Mouse (Mus musculus): Measurements from ENCODE around the gene Gm10645.

The Gm10645 gene

DNA sequence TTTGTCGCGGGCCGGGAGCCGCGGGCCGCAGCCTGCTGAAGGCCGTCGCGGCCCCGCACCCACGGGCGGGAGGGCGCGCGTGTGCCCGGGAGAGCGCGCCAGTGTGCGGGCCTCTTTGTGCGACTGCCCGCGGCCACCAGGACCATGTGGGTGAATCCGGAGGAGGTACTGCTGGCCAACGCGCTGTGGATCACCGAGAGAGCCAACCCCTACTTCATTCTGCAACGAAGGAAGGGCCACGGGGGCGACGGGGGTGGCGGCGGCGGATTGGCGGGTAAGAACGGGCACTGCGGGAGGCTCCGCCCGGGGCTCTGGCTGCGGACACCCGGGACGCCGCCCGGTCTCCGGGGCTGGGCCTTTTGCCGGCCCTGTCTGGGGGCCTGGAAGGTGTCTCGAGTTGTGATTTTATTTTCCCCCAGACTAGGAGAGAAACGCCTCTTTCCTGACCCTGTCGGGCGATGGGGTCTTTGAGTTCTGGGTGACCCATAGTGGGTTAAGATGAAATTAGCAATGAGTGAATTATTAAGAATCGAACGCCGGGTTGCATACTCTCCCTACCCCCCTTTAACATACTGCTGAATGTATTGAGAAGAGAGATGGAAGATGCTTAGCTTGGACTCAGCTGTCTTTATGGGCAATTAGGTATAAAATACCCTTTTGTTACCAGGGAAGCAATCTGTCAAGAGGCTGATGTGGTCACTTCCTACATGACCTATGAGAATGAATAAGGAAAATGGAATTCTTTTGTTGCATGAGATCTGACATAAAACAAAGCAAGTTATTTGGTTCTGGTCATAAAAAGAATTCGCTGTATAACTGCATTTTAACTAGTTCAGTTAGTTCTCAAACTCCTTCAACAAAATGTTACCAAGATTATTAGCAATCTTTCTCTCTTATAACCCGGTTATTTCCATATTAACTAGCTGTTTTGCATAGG lies at the start of gene Gm10645:
Gm10645 (minus strand) TSS at position 240 of the 937 bp plus-strand sequence.
- DNase-seq (ENCODE audit: low spot score), result peak; percentile 72

DNA sequence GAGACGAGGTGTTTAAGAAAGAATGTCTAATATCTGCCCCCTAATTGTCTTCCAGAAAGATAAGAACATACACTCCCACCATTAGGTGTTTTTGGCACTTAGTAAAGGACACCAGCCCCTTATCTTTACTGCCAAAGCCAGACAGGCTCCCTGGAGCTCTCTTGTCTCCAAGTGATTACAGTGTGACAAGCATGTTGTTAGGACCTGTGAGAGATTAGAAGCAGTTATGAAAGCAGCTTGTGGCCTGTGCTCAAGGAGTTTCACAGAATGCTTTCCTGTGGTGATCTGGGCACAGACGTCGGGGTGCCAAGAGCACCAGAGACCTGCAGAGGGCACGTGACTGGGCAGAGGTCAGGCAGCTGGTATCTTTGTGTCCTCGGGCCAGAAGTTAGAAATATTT lies 49.1 kb upstream of the Gm10645 start:
- DNase-seq (ENCODE audit: low spot score), result no peak

DNA sequence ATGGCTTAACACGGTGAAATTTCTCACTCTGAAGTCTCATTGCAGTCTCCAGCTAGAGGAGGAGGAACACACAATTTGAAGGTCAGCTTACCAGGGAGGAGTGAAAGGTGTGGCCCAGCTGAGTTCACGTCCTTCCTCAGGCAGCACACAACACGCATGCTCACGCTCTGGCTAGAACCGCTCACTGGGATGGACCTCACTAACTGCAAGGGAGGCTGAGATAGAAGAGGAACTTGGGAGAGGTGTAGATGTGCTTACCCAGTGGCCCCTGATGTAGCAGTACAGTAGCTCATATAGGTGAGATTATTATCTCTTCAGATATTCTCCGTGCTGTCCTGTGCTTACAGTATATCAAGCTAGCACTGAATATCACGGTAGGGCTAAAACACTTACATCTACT lies 44.7 kb upstream of the Gm10645 start:
- DNase-seq (ENCODE audit: low spot score), result no peak

DNA sequence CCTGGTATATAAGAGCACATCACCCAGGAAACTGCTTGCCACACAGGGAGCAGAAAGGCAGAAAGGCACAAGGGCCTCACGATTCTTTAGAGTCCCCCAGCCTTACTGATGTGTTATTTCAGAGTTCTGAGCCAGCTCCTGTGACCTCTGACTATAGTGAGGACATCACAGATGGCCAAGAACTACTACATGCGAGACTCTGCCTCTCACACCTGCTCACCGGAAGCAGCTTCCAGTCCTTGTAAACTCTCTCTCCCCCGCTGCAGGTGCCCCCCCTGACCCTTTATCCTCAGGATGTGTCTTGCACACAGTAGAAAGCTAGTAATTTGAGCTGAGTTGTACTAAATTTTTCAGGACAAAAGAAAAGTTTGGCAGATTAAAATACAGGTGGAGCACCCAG lies 43.6 kb upstream of the Gm10645 start:
- DNase-seq (ENCODE audit: low spot score), result no peak

DNA sequence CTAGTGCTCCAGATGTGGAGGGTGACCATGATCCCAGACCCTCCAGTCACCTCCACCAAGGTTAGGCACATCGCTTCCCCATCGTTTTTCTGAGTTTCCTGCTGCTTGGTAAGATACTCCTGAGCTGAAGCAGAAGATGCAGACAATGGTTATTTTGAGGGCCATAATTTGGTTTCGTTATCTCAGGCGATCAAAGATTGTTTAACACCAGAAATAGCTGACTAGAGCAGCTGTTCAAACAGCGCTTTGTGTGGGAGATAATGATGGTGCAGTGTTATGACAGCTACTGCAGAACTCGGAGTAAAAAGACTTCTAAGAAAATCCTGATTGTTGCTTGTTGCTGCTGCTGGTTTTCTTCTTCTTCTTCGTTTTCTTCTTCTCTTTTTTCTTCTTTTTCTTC lies 39.9 kb upstream of the Gm10645 start:
- DNase-seq (ENCODE audit: low spot score), result no peak

DNA sequence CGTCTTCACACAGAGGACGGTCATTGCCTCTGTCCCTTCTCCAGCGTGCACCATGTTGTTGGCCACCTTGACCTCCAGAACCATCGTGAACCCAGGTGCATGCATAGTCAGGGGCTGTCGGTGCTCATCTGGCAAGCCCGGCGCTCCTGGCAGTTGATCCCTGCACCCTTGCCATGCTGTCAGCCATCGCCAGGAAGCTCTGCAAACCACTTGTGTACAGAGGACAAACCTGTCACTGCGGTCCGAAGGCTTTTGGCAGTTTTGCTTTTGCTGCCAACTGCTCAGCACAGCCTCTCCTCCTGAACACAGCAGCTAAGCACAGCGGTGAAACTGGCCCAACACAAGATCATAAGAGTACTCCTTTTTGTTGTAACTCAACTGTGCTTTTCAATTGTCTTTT lies 37.0 kb upstream of the Gm10645 start:
- DNase-seq (ENCODE audit: low spot score), result no peak

DNA sequence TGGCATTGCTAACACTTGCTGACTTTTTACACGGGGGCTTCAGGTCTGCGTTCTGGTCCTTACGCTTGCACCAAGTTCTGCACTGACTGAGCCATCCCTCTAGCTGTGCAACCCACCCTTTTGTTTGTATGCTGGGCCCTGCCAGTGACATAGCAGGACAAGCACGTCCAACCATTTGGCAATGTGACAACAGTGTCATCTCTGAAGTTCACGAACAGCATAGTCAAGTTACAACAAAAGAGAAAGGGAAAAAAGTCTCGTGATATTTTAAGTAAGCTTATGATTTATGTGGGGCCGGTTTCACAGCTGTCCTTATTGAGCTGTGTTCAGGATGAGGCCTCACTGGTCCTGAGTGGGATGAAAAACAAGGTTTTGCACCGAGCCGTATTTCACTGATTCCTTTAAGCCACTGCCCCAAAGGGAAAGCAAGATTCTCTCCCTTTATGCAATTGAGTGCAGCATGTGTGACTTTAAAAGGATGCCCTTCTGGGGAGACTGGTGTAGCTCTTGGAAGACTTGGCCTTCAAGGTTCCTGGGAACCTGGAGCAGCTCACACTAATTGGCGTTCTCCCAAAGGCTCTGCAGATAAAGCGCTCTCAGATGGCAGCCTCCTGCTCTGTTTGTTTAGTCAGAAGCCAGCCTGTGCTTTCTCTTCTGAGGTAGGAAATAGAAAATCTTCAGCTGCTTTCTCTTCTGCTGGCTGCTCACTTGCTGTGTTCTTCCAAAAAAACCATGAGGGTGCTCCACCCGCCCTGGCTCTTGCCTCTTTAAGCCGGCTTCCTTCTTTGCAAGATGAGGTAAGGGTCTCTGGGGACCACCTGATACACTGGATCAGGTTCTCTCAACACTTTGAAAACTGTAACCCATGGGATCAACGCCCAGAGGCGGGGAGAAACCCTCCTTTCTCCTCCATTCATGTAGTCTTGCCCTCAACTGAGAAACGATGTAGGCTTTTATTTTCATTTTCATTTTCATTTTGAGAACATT lies 34.5 kb upstream of the Gm10645 start:
- peak; percentile 55 for DNase-seq (ENCODE audit: low spot score)

DNA sequence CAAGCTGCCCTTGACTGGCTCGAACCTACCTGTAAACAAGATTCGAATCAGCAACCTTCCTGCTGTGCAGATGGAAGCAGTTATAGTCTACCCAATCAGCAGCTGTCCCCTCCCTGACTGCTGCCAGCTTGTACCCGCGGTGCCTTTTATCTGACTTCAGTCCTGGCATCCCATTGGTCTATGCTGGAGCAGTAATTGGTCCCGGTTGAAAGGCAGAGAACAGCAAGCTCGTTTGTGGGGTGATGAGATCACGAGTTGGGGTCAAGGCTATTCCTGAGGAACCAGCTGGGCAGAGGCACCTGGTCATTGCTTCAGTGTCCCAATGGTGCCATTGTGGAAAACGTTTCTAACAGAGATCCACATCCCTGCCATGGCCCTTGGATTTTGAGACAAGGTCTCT lies 33.7 kb upstream of the Gm10645 start:
- DNase-seq (ENCODE audit: low spot score), result no peak

DNA sequence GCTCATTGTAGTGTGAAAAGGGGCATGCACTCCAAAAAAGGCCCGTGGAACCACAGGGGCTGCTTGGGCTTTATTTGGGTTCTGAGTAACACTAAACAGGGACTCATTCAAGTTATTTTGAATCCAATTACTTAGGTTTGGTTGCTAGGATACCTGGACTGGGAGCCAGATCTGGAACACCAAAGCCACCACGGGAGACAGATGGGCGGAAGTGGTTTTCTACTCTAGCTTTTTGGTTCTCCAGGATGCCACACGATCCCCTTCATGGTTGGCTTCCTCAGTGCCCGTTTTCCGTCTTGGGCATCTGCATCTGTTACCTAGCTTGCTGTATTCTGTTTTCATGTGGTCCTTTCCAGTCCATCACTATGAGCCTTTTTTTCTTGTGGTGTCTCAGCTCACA lies 30.1 kb upstream of the Gm10645 start:
- no peak for DNase-seq (ENCODE audit: low spot score)

DNA sequence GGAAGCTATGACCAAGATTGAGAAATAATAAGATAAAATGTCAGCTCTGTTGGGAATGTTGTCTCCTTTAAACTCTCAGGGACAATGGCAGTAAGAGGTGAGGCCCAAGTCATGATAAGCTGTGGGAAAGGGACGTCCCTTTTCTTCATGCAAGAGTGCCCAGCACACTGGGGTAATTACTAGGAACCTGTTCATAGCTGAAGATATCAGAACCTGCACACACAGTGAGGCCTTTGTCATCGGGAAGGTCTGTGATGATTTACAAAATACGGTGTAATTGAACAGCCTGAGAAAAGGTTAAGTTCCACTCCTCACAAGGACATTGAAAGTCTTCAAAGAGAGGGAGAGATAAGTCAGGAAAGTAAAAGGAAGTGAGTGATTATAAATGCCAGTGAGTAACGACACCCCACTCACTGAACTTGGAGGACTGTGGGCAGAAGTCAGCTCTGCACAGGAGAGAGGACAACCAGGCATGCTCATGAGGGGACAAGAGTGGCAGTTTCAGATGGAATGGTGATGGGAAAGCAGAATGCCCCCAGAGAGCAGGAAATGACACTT lies 23.6 kb upstream of the Gm10645 start:
- no peak for DNase-seq (ENCODE audit: low spot score)

DNA sequence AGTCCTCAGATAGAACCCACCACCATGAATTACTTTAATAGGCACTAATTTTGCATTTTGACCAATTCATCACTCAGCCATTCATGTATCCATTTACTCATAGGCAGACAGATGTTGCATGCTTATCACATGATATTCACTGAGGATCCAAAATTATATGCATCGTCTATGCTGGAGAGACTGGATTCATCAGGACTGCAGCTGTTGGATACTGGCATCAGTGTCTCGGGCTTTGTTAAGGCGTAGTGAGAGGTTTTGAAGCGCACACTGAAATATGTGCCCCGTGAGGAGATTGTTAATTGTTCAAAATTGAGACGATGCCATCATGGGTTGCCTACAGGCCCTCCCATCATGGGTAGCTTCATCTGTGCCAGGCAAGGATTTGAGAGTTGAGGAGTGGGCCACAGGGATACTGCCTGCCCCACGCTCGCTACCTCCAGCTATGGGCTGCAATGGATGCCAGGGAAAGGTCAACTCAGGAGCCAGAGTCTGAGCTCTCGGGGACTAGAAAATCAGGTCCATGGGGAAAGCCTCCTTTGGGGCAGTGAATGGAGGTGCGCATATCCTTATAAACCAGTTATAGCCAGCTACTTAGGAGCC lies 21.5 kb upstream of the Gm10645 start:
- DNase-seq (ENCODE audit: low spot score), result no peak

DNA sequence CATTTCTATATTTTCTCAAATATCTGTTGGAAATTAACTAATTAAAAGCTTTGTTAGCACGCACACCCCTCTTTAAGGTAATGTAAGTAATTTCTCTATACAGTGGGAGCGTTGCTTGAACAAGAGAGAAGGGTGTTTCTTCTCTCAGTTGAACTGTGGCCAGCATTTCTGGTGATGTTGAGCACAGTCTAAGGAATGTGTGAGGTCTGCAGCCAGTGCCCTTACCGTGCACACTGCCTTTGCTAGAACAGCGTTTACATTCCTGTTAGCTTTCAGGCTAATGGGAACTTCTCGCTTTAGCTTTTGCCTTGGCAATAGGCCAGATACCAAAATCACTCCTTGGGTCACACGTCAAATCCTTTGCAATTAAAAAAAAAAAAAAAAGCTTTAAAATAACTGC lies 20.4 kb upstream of the Gm10645 start:
- DNase-seq (ENCODE audit: low spot score), result no peak

DNA sequence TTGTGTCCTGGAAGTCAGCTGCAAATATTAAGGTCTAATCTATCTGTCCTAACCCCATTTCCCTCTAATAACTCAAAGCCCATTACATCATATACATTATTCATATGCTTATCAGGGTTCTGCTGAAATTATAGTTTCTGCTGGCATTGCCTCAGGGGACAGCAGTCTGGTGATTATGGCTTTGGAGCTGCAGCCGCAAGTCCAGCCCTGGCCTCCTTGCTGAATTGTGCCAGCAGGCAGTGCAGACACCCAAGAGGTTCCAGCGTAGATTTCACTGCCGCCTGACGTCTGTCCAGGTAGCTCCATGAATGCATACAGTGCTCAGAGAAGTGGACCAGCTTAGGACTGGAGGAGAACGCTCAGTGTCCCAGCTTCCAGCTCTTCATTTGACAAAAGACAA lies 16.8 kb upstream of the Gm10645 start:
- no peak for DNase-seq (ENCODE audit: low spot score)

DNA sequence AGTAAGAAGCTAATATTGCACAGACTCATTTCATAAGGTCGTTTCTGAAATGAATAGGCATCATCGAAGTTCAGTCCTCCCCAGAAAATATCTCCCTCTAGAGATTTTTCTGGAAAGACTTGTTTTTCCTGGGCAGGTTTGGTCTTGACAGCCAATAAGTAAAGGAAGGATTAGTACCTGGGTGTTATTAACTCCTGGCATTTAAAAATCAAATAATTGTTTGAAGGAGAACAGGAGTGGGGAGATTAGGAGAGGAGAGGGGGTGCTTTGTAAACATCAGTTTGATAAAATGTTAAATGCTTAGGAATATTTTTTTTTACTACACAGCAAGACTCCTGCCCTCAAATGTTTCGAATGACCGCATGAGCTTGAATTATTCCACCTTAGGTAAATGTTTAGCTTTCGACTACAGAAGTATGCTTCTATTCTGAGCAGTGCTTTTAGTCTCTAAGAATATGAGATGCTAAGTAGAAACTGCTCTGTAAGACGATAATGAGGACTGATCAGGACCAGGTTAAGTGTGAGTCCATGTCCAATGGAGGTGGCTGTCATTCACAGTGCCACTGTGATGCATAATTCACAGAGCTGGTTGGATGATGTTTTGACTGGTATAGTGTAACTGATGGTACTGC lies 16.0 kb upstream of the Gm10645 start:
- DNase-seq (ENCODE audit: low spot score), result no peak

DNA sequence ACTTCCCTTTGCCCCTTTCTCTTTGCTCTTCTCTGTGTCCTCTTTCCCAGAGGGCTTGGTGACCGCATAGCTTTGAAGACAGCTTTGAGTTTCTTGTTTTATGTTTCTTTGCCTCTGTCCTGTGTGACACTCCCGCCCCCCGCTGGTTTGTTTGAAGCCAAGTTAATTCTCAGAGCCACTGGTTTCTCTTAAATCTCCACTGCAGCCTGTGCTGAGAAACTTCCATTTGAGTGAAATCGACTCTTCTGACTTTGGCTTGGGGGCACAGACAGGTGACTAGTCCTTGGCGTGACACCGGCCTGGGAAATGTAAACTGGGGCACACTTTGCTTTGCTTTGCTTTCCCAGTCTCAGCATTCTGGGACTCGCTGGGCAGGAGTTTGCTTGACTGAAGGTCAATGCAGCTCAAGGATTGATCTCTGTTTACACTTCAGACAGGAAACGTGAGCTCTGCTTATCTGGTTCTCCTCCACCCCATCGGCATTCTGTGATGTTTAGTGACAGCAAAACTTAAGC lies 12.3 kb upstream of the Gm10645 start:
- no peak for DNase-seq (ENCODE audit: low spot score)

DNA sequence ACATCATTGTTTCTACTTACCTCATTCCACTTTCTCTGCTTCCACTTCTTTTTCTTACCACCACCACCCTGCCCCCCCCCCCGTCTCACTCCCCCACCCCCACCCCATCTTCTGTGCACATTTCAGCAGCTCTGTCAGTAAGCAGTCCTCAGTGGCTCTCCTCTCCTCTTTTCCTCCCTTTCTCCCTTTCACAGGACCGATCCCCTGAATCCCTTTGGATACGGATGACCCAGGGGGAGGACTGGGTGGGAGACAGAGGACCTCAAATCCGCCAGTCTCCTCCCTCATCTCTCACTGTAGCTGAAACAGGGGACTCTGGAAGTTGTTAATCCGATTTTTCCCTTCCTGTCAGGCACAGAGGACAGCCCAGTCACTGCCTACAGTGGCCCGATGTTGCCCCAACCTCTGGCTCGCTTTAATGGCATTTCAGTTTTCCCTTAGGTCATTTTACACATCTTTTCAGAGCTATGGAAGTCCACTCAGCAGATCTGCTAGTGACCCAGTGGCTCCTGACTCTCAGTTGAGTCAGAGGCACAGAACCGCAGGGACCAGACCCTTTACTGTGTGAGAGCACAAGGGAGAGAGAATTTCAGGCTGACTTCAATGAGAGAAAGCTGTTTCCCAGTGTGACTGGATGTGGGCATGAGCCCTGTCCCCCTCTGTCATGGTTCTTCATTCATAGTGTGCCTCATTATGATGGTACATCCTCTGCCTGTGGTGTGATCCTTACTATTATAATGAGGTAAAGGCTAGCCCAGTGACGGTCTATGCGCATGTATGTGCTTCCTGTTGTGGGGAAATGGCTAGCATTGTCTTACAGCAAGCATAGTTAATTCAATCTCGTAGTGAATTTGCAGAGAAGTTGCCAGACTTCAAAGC lies 11.6 kb upstream of the Gm10645 start:
- DNase-seq (ENCODE audit: low spot score), result no peak

DNA sequence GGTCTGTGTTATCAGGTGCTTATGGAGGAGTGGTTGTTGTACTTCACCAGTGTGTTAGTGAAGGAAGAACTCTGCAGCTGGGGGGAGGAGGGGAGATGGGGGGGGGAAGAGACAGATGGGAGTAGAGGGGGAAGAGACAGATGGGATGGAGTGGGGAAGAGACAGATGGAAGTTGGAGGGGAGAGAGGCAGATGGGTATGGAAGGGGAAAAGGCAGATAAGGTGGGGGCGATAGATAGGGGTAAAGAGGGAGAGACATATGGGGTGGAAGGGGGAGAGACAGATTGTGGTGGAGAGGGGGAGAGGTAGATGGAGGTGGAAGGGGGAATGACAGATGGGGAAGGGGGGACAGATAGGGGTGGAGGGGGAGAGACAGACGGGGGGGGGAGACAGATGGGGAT lies 10.8 kb upstream of the Gm10645 start:
- no peak for DNase-seq (ENCODE audit: low spot score)

DNA sequence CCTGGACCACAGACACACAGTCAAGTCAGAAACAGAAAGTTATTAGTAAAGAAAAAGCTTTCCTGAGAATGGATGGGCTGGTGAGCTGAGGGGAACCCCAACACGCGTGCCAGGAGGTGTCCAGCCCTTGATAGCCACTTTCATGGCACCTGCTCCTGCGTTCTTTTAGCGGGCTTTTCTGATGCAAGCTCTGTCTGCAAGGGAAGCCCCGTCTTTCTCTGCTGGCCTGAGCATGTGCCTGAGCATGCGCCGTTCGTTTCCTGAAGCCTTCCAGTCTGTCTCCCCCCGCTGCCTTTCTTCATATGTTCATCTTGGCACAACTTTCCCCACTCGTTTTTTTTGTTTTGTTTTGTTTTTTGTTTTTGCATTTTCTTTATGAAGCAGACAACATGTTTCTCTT lies 9.7 kb upstream of the Gm10645 start:
- no peak for DNase-seq (ENCODE audit: low spot score)

DNA sequence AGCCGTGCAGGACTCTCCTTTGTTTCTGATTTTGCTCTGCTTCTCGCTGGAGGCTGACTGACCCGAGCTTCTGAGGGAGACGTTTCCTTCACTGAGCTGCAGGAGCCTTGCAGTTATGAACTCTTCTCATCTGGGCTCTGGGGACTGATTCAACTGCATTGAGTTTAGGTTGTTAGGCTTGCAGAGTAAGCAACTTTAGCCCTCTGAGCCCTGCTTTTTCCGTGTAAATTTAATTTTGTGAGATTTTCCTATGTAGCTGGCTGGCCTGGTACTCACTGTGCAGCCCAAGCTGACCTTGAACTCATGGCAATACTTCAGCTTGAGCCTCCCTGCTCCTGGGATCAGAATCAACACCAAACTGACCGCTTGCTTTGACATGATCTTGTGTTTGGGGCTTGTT lies 4.9 kb upstream of the Gm10645 start:
- DNase-seq (ENCODE audit: low spot score), result no peak

DNA sequence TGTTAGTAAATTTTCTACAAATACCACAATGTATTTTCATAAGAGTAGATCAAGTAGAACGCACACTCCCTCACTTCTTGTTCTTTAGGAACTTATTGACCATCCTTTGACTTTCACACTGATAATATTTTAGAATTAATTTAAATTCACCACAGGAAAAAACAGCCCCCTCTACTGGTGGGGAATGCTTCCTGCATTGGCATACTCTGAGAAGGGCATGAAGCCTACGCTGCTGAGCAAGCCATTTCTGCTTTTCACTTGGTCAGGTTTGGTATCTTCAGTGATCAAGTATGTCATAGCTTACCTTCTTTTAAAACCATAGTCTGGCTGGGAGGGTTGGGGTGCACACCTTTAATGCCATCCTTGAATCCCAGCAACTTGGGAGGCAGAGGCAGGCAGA lies 3.7 kb upstream of the Gm10645 start:
- DNase-seq (ENCODE audit: low spot score), result peak; percentile 51

Data from testis, postnatal 10 days (tissue).